Mouse (Mus musculus): Measurements from ENCODE around the gene Nanp.

Gene Nanp

DNA sequence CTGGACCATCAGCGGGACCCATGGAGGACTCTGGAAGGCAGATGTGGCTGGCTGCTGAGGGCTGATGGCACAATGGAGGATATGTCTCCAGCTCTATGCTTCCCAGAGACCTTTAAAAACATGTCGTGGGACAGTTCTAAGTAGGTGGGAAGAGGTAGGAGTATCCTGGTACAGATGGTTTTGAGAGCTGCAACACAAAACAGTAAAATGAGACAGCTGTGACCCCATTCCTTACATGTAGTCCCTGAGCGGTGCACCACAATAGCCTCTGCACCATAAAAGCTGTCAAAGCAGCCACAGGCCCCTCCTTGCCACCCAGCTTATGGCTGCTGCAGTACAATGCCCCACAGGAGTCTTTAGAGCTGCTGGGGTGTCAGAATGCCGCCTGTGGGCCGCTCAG, 41.6 kb downstream of the Nanp start:
- DNase-seq (ENCODE audit: low read depth): no peak

DNA sequence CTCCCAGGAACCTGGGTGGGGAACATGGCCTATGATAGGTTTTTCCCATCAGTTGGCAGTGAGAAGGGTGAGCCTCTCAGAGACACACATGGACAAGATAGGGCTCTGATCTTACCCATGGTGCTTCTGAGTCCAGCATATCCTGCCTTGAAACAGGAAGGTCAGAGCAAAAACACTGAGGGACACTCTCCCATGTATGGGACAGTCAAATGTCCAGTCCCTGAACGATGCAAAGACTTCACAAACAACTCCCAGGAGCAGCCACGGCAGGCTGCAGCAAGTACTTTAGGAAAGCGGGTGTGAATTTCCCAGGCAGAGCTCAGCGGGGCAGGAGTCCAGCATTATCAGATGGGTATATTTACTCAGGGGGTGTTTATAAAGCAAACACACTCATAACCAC, 43.9 kb downstream of the Nanp start:
- DNase-seq (ENCODE audit: low read depth): no peak

DNA sequence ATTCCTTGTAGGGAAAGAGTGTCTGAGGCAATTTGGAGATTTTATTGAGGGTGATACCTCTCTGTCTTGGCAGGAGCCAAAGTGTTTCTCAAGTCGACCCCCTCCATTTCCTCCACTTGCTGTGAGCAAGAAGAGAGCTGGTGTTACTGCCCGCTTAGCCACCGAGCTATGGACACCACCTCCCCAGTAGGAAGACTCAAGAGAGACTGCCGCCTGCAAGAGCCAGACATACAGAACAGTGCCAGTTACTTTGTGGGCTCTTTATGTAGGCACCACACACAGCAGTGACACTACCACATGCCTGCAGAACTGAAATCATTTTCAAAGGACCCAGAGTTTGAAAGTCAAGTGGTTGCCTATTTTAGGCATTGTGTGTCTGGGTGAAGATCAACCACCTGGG, 48.1 kb downstream of the Nanp start:
- DNase-seq (ENCODE audit: low read depth): no peak

GRCm38 (mm10) chr2:150990506-150990905, 48.7 kb downstream of the Nanp start:
- no peak for DNase-seq (ENCODE audit: low read depth)

DNA sequence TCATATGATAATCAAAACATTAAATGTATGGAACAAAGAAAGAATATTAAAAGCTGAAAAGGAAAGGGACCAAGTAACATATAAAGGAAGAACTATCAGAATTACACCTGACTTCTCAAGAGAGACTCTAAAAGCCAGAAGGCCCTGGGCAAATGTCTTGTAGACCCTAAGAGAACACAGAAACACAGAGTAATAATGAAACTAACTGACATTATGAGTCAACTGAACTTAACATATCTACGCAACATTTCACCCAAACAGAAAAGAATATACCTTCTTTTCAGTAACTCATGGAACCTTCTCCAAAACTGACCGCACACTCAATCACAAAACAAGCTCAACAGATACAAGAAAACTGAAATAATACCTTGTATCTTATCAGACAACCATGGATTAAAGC, 53.8 kb downstream of the Nanp start:
- no peak for DNase-seq (ENCODE audit: low read depth)

DNA sequence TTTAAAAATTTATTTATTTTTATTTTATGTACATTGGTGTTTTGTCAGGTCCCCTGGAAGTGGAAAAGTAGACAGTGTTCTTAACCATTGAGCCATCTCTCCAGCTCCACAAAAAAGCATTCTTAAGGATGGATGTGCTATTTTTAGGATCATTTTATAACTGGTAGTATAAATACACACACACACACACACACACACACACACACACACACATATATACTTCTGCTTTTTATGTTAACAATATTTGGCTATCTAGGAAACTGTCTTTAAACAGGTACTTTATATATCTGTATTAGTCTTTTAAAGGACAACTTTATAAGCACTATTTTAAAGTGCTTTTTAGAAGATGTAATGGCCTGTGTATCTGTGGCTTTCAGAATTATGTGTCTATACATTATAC, 57.1 kb downstream of the Nanp start:
- DNase-seq (ENCODE audit: low read depth): no peak

DNA sequence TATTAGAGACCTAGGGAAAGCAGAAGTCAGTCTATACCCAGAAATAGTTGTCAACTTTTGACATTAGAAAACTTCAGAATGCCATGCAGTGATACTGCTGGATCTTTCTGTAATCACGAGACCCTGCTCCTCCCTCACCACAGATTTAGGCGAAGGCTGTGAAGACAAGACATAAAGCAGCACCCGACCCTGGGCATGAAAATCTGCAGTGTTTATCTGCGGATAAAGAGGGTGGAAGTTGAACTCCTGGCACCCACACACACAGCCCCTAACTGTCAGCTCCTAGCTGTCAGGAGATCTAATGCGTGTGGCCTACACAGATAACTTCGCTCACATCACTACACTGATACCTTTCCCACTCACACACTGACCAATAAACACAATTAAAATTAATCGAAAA, 57.7 kb downstream of the Nanp start:
- no peak for DNase-seq (ENCODE audit: low read depth)

DNA sequence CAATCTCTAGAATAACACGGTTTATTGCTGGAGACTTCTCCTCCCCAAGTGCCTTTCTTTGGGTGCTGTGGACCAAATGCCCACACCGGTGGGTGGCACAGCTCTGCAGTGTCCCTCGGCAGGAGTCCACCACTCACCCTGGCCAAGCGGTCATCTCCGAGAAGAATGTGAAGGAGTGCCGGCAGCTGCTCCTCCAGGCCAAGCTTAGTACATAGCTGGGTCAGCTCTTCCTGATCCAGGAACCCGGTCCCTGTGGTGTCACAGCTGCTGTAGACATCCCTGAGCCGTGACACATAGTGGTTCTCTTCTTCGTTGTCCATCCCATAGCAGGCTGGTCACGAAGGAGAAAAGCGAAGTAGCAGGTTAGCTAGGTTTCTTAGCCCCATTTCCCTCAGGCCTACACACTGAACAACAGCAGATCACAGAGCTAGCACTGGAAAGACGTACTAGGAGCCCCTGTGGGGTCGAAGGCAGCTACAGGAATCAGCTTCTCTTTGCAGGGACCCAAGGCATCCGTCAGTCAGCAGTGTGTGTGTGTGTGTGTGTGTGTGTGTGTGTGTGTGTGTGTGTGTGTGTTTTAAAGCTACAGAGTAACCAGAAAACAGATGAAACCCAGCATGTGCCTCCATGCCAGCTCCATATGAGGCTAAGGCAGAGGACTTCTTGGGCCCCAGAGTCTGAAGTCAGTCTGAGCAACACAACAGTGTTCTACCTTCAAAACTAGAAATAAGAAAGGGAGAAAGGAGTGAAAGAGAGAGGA, 59.2 kb downstream of the Nanp start:
- no peak for DNase-seq (ENCODE audit: low read depth)
